Mouse (Mus musculus): ENCODE measurements around the gene Cd19.

- TF ChIP-seq TBP (IDR thresholded peaks at IDR 0.05; ENCODE audit: low read depth, low read length) (no peak), MAFK (IDR thresholded peaks at IDR 0.05; ENCODE audit: borderline replicate concordance, low read depth, low read length) (no peak), RAD21 (IDR thresholded peaks at IDR 0.05; ENCODE audit: low read depth, low read length) (no peak), CTCF (IDR thresholded peaks at IDR 0.05 in 2 of 3, conservative IDR thresholded peaks at IDR 0.05 in 1 of 3; ENCODE audit: control insufficient read depth in 1 of 3, insufficient read depth in 1 of 3, low read depth in 2 of 3, low read length in 3 of 3, poor library complexity in 1 of 3, severe bottlenecking in 1 of 3) (no peak), JUND (IDR thresholded peaks at IDR 0.05; ENCODE audit: low read depth, low read length) (no peak), E2F4 (IDR thresholded peaks at IDR 0.05; ENCODE audit: borderline replicate concordance, low read depth, low read length) (no peak), ZKSCAN1 (IDR thresholded peaks at IDR 0.05; ENCODE audit: low read depth, low read length) (no peak), SMC3 (IDR thresholded peaks at IDR 0.05; ENCODE audit: low read depth, low read length) (no peak), MYB (IDR thresholded peaks at IDR 0.05; ENCODE audit: low read depth, low read length) (no peak)
Measured at GRCm38 (mm10) chr7:126449991-126450390, 35.3 kb upstream of the Cd19 start.
